Mouse (Mus musculus): Measurements from ENCODE around the gene Git2.

The Git2 gene

DNA sequence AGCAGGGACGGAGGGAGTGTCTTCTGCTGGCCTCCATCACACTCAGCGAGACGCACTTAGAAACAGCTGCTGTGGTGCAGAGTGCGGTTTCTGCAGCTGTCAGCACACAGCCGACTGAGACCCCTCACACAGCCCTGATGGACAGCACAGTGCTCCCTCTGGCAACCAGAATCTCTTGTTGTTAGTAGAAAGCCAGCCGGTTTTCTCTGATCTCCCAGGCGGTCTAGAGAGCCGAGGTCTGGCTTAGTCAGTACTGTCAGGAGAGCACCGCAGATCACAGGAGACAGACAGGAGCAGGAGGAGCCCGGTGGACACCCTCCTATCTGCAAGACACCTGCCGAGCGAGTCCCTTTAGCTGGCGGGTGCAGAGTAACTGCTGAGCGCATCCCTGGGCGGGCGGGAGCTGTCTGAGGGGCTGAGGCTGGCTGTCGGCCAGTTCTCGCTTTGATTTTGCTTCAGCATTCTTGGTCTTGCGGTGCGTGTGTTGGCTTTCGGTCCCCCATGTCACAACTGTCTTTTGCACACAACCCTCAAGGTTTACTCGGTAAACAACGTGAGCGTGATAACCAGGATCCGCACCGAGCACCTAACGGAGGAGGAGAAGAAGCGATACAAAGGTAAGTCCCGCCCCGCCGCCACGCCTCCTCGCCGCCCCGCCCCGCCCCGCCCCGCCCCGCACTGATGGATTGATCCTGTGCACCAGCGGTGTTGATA lies 21.1 kb upstream of the Git2 start:
- peak; percentile 70 to 75 for DNase-seq

DNA sequence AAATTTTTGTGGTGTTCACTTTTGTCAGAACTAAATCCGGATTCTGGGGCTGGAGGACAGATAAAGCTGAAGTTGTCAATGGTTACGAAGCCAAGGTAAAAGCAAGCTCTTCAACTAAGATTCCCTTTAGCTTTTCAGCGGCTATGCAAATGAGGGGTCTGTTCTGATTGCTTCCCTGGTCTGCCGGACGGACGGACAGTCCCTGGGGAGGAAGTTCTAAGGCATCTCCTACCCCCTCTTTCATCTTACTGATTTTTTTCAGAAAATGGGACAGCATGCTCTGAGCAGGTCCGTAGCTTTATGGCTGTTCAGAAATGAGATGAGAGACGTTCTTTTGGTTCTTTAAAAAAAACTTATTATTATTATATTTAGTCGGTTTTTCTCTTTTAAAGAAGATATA lies 20.3 kb upstream of the Git2 start:
- no peak for DNase-seq

DNA sequence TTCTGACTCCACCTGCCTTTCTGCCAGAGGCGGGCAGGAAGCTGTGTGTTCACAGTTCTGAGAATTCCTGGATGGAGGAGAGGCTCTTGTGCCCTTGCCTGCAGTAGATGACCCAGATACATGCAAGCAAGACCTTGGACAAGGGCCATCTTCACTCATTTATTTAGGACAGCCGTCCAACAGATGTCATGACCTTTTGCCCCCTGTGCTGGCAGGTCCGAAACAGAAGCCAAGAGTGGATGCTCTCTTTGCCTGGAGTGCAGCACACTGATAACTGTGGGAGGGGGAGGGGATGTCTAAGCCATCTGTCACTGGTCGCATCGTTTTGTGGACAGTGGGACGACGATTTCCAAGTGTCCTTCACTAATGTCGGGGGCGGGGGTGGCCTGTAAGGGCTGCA lies 19.9 kb upstream of the Git2 start:
- peak; percentile 87 to 89 for DNase-seq

DNA sequence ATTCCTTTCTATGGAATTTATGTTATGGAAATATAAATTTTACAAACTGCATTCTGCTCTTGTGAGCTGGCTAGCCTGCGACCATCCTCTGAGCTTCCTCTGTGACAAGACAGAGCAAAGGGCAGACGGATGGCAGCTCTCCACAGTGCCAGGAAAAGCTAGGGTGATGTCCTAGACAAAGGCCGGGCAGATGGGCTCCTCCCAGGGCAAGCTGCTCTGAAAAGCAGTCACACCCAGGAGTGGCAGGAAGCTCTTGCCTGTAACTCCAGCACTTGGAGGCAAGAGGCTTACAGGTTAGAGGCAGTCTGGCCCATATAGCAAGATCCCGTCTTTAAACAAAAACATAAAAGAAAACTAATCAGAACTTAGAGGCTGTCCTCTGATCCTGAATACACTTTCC lies 19.3 kb upstream of the Git2 start:
- DNase-seq, result peak; percentile 77 to 80

DNA sequence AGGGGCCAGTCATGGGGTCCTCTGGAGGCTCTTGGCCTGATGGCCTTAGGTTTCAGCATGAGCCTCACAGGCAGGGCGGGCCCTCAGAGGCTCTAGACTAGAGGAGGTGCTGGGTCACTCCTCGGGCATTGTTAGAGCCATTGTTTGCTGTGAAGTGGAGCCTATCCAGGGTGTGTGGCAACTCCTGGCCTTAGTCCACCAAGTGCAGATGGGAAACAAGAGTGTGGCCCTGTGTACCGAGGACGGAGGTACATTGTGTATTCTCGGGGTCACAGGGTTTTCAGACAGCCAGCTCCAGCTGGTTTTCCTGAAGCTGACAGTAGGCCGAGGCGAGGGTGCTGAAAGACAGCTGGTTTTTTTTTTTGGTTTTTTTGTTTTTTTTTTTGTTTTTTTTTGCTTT lies 18.0 kb upstream of the Git2 start:
- peak; percentile 47 to 53 for DNase-seq

DNA sequence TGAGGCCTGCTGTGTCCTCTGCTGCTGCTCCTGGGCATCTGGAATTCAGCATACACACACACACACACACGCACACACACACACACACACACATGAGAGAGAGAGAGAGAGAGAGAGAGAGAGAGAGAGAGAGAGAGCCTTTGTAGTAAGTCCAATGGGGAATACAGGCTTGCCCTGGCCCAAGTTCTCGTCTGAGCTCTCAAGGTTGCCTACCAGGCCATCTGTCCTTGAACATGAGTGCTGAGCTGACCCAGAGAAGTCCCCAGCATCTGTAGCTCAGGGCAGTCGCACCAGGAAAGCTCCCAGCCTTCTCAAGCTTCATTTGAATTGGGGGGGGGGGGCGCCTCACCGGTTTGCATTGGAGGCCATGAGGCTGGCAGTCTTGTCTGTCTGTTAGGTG lies 9.9 kb upstream of the Git2 start:
- DNase-seq, result no peak

GRCm38 (mm10) chr5:114784622-114785165 lies 9.4 kb upstream of the Git2 start:
- no peak for DNase-seq

- no peak for DNase-seq
Measured at GRCm38 (mm10) chr5:114783405-114784163, 8.3 kb upstream of the Git2 start.

DNA sequence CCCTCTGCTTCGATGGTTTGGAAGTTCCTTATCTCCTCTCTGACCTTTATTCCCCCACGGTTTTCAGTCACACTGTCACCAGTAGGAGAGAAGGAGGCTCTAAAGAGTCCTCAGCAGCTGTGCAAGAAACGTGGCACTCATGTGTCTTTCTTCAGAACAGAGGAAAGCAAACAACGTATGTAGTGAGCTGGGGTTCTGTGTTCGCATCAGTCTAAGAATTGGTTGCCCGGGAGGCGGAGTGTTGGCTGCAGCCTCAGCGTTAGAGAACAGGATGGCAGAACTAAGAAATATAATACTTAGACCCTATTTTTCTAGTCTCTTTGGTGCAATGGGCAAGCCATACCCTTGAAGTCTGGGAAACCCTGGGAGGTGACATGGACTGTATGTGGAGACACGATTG lies 7.7 kb upstream of the Git2 start:
- DNase-seq, result no peak

DNA sequence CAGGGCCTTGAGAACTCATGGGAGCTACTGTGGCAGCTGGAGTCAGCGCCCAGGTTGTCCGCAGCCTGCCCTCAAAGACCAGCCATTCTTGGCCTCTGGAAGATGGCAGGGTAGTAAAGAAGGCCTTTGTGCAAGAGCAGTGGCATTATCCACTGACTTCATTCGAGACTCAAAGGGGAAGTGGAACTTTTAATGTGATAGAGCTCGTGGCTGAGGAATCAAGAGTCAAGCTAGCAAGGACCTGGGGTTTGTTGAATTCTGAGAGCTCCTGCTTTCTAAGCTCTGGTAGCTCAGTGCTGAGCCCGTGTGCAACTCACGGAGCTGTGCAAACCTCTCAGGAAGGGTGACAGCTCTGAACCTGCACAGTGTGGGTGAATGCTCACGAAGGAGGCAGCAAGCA lies 5.6 kb upstream of the Git2 start:
- no peak for DNase-seq

- peak in 1 of 2 experiments; percentile 50 for DNase-seq
Measured at GRCm38 (mm10) chr5:114779956-114780489, 4.7 kb upstream of the Git2 start.

GRCm38 (mm10) chr5:114776174-114776573 lies 857 bp upstream of the Git2 start:
- DNase-seq, result peak; percentile 44 to 55

- peak; percentile 94 to 96 for DNase-seq
Measured at GRCm38 (mm10) chr5:114774403-114775051, 790 bp downstream of the Git2 start, which contains the start of gene Ankrd13a. Gene Ankrd13a, plus strand, starts transcription at chr5:114774677.

DNA sequence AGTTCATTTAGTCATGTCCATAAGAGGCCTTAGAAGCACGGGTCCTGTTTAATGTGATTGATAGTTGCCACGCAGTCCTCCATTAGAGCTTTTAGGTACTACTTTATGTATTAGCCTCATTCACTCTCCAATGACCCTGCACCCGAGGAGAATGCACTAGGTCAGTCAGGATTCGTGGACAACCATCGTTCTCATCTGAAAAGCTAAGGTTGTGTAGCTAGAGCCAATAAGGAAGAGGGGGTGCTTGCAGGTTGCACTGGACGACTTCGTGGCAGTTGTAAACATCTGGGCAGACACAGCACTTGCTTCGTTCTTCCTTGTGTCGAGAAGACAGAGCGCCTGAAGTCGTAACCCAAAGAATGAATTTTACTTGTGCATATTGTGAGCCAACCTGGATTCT lies 1.5 kb downstream of the Git2 start:
- peak in 1 of 2 experiments; percentile 58 for DNase-seq

DNA sequence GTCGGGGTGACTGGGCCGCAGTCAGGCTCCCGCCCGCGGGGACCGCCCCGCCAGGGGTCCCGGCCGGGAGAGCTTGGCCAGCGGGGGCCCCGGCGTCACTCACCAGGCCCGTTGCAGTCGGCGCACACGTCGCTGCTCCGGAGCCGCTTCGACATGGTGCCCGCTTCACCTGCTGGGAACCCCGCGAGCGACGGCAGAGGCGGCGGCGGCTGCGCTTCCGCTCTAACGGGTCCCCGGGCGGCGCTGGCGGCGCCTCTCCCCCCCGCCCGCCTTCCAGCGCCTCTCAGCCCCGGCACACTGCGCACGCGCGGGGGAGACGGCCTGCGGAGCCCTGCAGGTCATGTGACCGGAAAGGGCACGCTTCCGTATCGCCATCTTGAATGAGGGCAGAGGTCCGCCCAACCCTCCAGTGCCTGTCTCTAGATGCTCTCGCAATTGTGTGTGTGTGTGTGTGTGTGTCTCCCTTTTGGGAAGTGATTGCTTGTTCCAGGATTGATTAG lies 2.1 kb downstream of the Git2 start:
- peak; percentile 99 for DNase-seq

GRCm38 (mm10) chr5:114772456-114773203 lies 2.7 kb downstream of the Git2 start:
- DNase-seq, result peak; percentile 73 to 80

GRCm38 (mm10) chr5:114771796-114772195 lies 3.5 kb downstream of the Git2 start:
- no peak for DNase-seq

GRCm38 (mm10) chr5:114769786-114770185 lies 5.5 kb downstream of the Git2 start:
- DNase-seq, result peak in 1 of 2 experiments; percentile 29

- DNase-seq, result peak; percentile 36 to 45
Measured at GRCm38 (mm10) chr5:114767185-114767584, 8.1 kb downstream of the Git2 start.

DNA sequence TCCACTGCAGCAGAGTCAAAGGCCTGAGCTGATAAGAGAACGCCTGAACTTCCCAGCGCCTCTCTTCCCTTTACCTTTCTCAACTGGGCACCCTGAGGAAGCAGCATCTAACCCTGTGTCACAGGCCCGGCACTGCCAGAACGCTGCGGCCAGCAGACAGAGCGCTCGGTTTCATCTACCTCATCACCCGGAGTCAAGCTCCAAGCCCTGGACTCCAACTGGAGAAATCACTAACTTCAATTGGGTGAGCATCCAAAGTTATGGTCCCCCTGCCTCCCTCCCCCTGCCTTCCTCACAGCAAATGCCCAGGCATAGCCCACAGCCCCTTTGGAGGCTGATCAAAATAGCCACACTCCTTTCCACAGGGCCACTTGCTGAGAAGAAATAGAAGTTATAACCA lies 8.6 kb downstream of the Git2 start:
- DNase-seq, result peak; percentile 36 to 39

DNA sequence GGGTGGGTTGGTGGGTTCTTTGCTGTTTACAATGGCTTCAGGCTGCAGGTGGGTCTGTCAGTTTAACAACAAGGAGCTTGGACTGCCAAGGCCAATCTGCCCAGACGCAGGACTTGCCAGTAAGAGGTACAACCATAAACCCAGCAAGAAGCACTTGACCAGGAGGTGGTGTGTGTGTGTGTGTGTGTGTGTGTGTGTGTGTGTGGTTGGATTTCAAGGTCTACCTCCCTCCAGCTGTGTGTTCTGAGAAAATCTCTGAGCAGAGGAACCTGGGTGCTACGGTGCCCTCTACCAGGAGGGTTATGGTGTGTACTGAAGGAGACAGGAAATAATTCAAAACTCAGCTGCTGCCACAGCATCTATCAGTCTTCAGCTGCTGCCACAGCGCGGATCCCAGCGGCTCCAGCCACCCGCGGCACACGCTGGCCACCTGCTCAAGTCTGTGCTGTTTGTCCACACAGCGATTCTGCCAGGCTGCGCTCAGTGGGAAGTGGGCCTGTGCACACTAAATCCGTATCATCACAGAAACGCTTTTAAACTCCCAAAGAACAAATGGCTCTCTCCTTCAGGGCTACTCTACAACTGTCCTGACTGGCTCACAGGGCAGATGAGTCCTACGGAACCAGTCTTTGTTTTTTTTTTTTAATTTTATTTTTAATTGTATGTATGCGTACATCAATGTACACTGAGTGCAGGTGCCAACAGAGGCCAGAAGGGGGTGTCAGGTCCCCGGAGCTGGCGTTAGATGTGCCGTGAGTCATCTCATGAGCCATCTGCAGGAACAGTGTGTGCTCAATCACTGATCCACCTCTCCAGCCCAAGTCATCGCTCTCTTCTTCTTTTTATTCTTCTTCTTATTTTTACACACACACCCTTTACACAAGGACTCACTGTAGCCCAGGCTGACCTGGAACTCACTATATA lies 10.2 kb downstream of the Git2 start:
- peak; percentile 89 to 90 for DNase-seq

All from cerebellum, postnatal 10 days (tissue).